Mouse (Mus musculus) ES-Bruce4 (cell line): ENCODE measurements at regions not wholly inside any gene's neighbourhood (a gene's known extent, or its start where the extent isn't known, plus 50 kb on each side); places are given as distances from the start of the nearest gene placed in this dataset.

Experiments
- CTCF ChIP-seq: IDR thresholded peaks from one replicate; pipeline ENCODE4 v1.8.1; 2011; ENCODE audit warnings: low read depth, low read length
- EP300 ChIP-seq: IDR thresholded peaks from 2 replicates; pipeline ENCODE4 v1.6.1; 2011; ENCODE audit warnings: low read depth, low read length; ENCODE audit not compliant: insufficient read depth
- POLR2A ChIP-seq: IDR thresholded peaks from one replicate; pipeline ENCODE4 v1.8.1; 2011; ENCODE audit warnings: low read length; ENCODE audit not compliant: insufficient read depth

DNA sequence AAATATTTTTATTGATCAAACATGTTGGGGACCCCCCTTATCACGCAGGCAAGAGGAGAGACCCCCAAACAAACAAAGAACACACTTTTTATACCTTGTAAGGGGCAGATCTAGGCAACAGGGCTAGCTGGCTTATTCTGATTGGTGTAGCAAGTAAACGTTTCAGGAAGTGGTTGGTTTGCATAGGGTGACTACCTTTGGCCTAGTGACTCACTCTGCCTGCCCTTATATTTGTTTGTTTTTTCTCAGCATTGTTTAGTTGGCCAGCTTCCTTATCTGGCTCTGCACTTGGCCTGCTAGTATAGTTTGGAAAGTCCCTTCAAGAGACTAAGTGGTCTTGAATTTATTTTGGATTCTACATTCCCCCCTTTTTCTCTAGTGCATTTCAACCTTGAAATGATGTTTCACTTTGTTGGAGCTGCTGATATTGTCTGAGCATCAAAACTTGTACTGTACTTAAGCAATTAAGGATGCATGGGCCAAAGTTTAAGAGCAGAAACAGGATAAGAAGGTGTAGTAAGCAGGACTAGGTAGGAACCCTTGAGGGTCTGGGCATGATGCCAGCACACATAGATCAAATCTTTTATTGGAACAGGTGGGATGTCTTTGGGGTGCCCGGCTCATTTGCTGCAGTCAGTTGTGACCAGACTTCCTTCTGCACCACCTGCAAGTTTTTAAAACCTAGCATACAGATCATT lies 50.7 kb upstream of the Ccdc66 start:
- no peak for TF ChIP-seq EP300
- TF ChIP-seq CTCF: no peak
- TF ChIP-seq POLR2A: no peak
